Mouse (Mus musculus): ENCODE results near the gene Dapp1.
A peak's percentile ranks its signal among the peaks of the same experiment; 100 is the strongest.

Dapp1 gene

GRCm38 (mm10) chr3:137981382-137981750 lies at the start of gene Dapp1:
Gene Dapp1, minus strand, starts transcription at chr3:137981545.
- no peak for DNase-seq (ENCODE audit: low spot score)

- no peak for DNase-seq (ENCODE audit: low spot score)
Observed at GRCm38 (mm10) chr3:138030563-138030962, 49.2 kb upstream of the Dapp1 start.

GRCm38 (mm10) chr3:138029351-138029750 lies 48.0 kb upstream of the Dapp1 start:
- peak; percentile 28 for DNase-seq (ENCODE audit: low spot score)

- no peak for DNase-seq (ENCODE audit: low spot score)
Observed at GRCm38 (mm10) chr3:138027575-138028362, 46.4 kb upstream of the Dapp1 start.

- no peak for DNase-seq (ENCODE audit: low spot score)
Observed at GRCm38 (mm10) chr3:138026286-138026685, 44.9 kb upstream of the Dapp1 start.

- DNase-seq (ENCODE audit: low spot score) = no peak
Observed at GRCm38 (mm10) chr3:138022651-138023050, 41.3 kb upstream of the Dapp1 start.

- DNase-seq (ENCODE audit: low spot score) = no peak
Observed at GRCm38 (mm10) chr3:138022003-138022402, 40.7 kb upstream of the Dapp1 start.

- DNase-seq (ENCODE audit: low spot score) = no peak
Observed at GRCm38 (mm10) chr3:138016810-138017209, 35.5 kb upstream of the Dapp1 start.

GRCm38 (mm10) chr3:138014725-138015124 lies 33.4 kb upstream of the Dapp1 start:
- DNase-seq (ENCODE audit: low spot score) = no peak

- DNase-seq (ENCODE audit: low spot score) = no peak
Observed at GRCm38 (mm10) chr3:138012351-138012750, 31.0 kb upstream of the Dapp1 start.

GRCm38 (mm10) chr3:138008152-138008551 lies 26.8 kb upstream of the Dapp1 start:
- no peak for DNase-seq (ENCODE audit: low spot score)

GRCm38 (mm10) chr3:138006896-138007295 lies 25.6 kb upstream of the Dapp1 start:
- no peak for DNase-seq (ENCODE audit: low spot score)

GRCm38 (mm10) chr3:138003264-138003663 lies 21.9 kb upstream of the Dapp1 start:
- DNase-seq (ENCODE audit: low spot score) = no peak

GRCm38 (mm10) chr3:138002545-138002944 lies 21.2 kb upstream of the Dapp1 start:
- no peak for DNase-seq (ENCODE audit: low spot score)

- DNase-seq (ENCODE audit: low spot score) = no peak
Observed at GRCm38 (mm10) chr3:138001865-138002264, 20.5 kb upstream of the Dapp1 start.

GRCm38 (mm10) chr3:138000724-138001069 lies 19.4 kb upstream of the Dapp1 start:
- no peak for DNase-seq (ENCODE audit: low spot score)

GRCm38 (mm10) chr3:138000062-138000723 lies 18.8 kb upstream of the Dapp1 start:
- DNase-seq (ENCODE audit: low spot score) = no peak

GRCm38 (mm10) chr3:137999224-137999790 lies 18.0 kb upstream of the Dapp1 start:
- no peak for DNase-seq (ENCODE audit: low spot score)

- DNase-seq (ENCODE audit: low spot score) = no peak
Observed at GRCm38 (mm10) chr3:137998491-137999223, 17.3 kb upstream of the Dapp1 start.

- no peak for DNase-seq (ENCODE audit: low spot score)
Observed at GRCm38 (mm10) chr3:137995486-137995885, 14.1 kb upstream of the Dapp1 start.

- no peak for DNase-seq (ENCODE audit: low spot score)
Observed at GRCm38 (mm10) chr3:137994196-137994595, 12.9 kb upstream of the Dapp1 start.

- no peak for DNase-seq (ENCODE audit: low spot score)
Observed at GRCm38 (mm10) chr3:137992366-137992765, 11.0 kb upstream of the Dapp1 start.

- DNase-seq (ENCODE audit: low spot score) = peak; percentile 80
Observed at GRCm38 (mm10) chr3:137991183-137991582, 9.8 kb upstream of the Dapp1 start.

Data from MN1 (cell line).